Mouse (Mus musculus) neural tube, embryonic 12.5 days (tissue): Measurements from ENCODE around the gene Bicdl2. TPM values are rescaled to one million over a fixed set of nuclear protein-coding genes. Genes with fewer than 3 reads are reported as not detected.

Experiments used
- ATAC-seq: fragments of 200-750 bp; cut with Nextera tagmentation; 2 replicates; pipeline ENCODE4 v1.8.0; 2017; ENCODE audit warnings: low read depth, mild to moderate bottlenecking, moderate TSS enrichment, moderate library complexity; ENCODE audit not compliant: low FRiP score
- H3K27ac ChIP-seq: fragments of 300-500 bp; sonication (generic); 2 replicates; pipeline ENCODE4 v1.5.1; 2016
- H3K27me3 ChIP-seq: fragments of 300-500 bp; sonication (generic); replicated peaks from 2 replicates; pipeline ENCODE4 v1.6.1; 2016; ENCODE audit warnings: mild to moderate bottlenecking
- H3K36me3 ChIP-seq: fragments of 300-500 bp; sonication (generic); 2 replicates; pipeline ENCODE4 v1.6.1; 2016; ENCODE audit warnings: mild to moderate bottlenecking
- H3K4me1 ChIP-seq: fragments of 300-500 bp; sonication (generic); 2 replicates; pipeline ENCODE4 v1.6.1; 2016
- H3K4me2 ChIP-seq: fragments of 300-500 bp; sonication (generic); replicated peaks from 2 replicates; pipeline ENCODE4 v1.6.1; 2016; ENCODE audit warnings: mild to moderate bottlenecking
- H3K4me3 ChIP-seq: fragments of 300-500 bp; sonication (generic); 2 replicates; pipeline ENCODE4 v1.5.1; 2016
- H3K9ac ChIP-seq: fragments of 300-500 bp; sonication (generic); 2 replicates; pipeline ENCODE4 v1.6.1; 2016; ENCODE audit warnings: mild to moderate bottlenecking
- H3K9me3 ChIP-seq: fragments of 300-500 bp; sonication (generic); 2 replicates; pipeline ENCODE4 v1.6.1; 2016; ENCODE audit warnings: mild to moderate bottlenecking
- WGBS: fragments of 180-500 bp; shearing (Covaris S2); methylation state at CpG from one replicate; pipeline ENCODE4 v1.1.7; 2016; 5-methylcytosine and 5-hydroxymethylcytosine counted together
- polyA plus RNA-seq: library from polyadenylated mRNA; unstranded; fragments of >200 nt; fragmentation: Nextera tagmentation; extraction: Ambion mirVana; gene quantifications from 2 replicates; pipeline ENCODE4 v1.2.1, GENCODE M21; 2016

The Bicdl2 gene
- polyA plus RNA-seq, result 0.42 and 0.80 TPM in 2 replicates

- Histone ChIP-seq H3K4me3 (no peak within 1 kb of the TSS), H3K27me3 (peaks cover 41% of the 10 kb centered on the region), H3K27ac (no peak within 1 kb of the TSS), H3K36me3 (no peaks in the 10 kb centered on the region), H3K4me1 (no peaks in the 10 kb centered on the region), H3K9ac (no peak within 1 kb of the TSS), H3K4me2 (no peak within 1 kb of the TSS; the same call in 1 of the 2 replicates), H3K9me3 (no peaks in the 10 kb centered on the region)
- ATAC-seq, result no peak
- 5% methylated on average over 27 of the region's 27 CpGs for WGBS
These were observed at the start of gene Bicdl2 for GRCm38 (mm10) chr17:23660117-23660875. Bicdl2 (plus strand) TSS chr17:23660506.

GRCm38 (mm10) chr17:23617087-23617486 is 43.2 kb upstream of the Bicdl2 start:
- Histone ChIP-seq H3K9ac (no peak overlapping the region), H3K9me3 (no peaks in the 10 kb centered on the region), H3K36me3 (no peaks in the 10 kb centered on the region), H3K27me3 (no peaks in the 10 kb centered on the region), H3K27ac (no peak overlapping the region), H3K4me3 (no peak overlapping the region), H3K4me1 (no peaks in the 10 kb centered on the region), H3K4me2 (no peak overlapping the region)
- WGBS, result 61% methylated on average over 9 of the region's 9 CpGs
- ATAC-seq, result no peak

GRCm38 (mm10) chr17:23620351-23620750 is 40.0 kb upstream of the Bicdl2 start:
- no peak overlapping the region for H3K4me3 ChIP-seq
- no peak overlapping the region for H3K9ac ChIP-seq
- H3K4me2 ChIP-seq, result no peak overlapping the region
- H3K36me3 ChIP-seq, result no peaks in the 10 kb centered on the region
- H3K27me3 ChIP-seq, result no peaks in the 10 kb centered on the region
- 86% methylated on average over 7 of the region's 7 CpGs for WGBS
- ATAC-seq, result no peak
- H3K4me1 ChIP-seq, result no peaks in the 10 kb centered on the region
- no peak overlapping the region for H3K27ac ChIP-seq
- no peaks in the 10 kb centered on the region for H3K9me3 ChIP-seq

- Histone ChIP-seq H3K27me3 (no peaks in the 10 kb centered on the region), H3K36me3 (no peaks in the 10 kb centered on the region), H3K27ac (no peak overlapping the region), H3K9me3 (no peaks in the 10 kb centered on the region), H3K9ac (no peak overlapping the region), H3K4me2 (no peak overlapping the region), H3K4me3 (no peak overlapping the region), H3K4me1 (0 out of 2 replicates have a peak, but pooled peaks cover 4% of the 10 kb centered on the region)
- 38% methylated on average over 7 of the region's 7 CpGs for WGBS
- no peak for ATAC-seq
These were observed 32.5 kb upstream of the Bicdl2 start for GRCm38 (mm10) chr17:23627813-23628212.

GRCm38 (mm10) chr17:23630195-23631020 is 29.9 kb upstream of the Bicdl2 start:
- WGBS, result 19% methylated on average over 22 of the region's 22 CpGs
- no peak overlapping the region for H3K9ac ChIP-seq

GRCm38 (mm10) chr17:23631241-23631640 is 29.1 kb upstream of the Bicdl2 start:
- WGBS, result 86% methylated on average over 8 of the region's 8 CpGs
- 0 out of 2 replicates have a peak, but pooled peaks cover 4% of the 10 kb centered on the region for H3K4me1 ChIP-seq
- no peaks in the 10 kb centered on the region for H3K27me3 ChIP-seq
- no peaks in the 10 kb centered on the region for H3K9me3 ChIP-seq
- no peak overlapping the region for H3K27ac ChIP-seq
- no peak overlapping the region for H3K4me2 ChIP-seq
- no peak for ATAC-seq
- H3K4me3 ChIP-seq, result no peak overlapping the region
- no peaks in the 10 kb centered on the region for H3K36me3 ChIP-seq
- H3K9ac ChIP-seq, result no peak overlapping the region

More at GRCm38 (mm10) chr17:23630195-23631020, 29.9 kb upstream of the Bicdl2 start:
- no peak overlapping the region for H3K4me3 ChIP-seq
- no peaks in the 10 kb centered on the region for H3K9me3 ChIP-seq
- no peak overlapping the region for H3K27ac ChIP-seq
- 0 out of 2 replicates have a peak, but pooled peaks cover 4% of the 10 kb centered on the region for H3K4me1 ChIP-seq
- H3K4me2 ChIP-seq, result peak overlapping the region; percentile 50
- peak; percentile 85 for ATAC-seq
- H3K36me3 ChIP-seq, result no peaks in the 10 kb centered on the region
- no peaks in the 10 kb centered on the region for H3K27me3 ChIP-seq

GRCm38 (mm10) chr17:23644613-23645495 is 15.5 kb upstream of the Bicdl2 start, which contains the start of gene Mmp25:
Mmp25 (minus strand) TSS chr17:23645277.
- H3K9me3 ChIP-seq, result no peaks in the 10 kb centered on the region
- no peak within 1 kb of the TSS for H3K27ac ChIP-seq
- H3K9ac ChIP-seq, result peak within 1 kb of the TSS; percentile 44; the same call in 1 of the 2 replicates

GRCm38 (mm10) chr17:23645894-23646293 is 14.4 kb upstream of the Bicdl2 start:
- no peak overlapping the region for H3K4me2 ChIP-seq
- H3K36me3 ChIP-seq, result no peaks in the 10 kb centered on the region
- H3K27ac ChIP-seq, result no peak overlapping the region
- no peaks in the 10 kb centered on the region for H3K9me3 ChIP-seq
- no peak overlapping the region for H3K4me3 ChIP-seq
- 33% methylated on average over 10 of the region's 10 CpGs for WGBS
- no peak overlapping the region for H3K9ac ChIP-seq
- peaks cover 9% of the 10 kb centered on the region; the same call in 1 of the 2 replicates for H3K4me1 ChIP-seq
- no peak for ATAC-seq
- H3K27me3 ChIP-seq, result peaks cover 33% of the 10 kb centered on the region

More at GRCm38 (mm10) chr17:23644613-23645495, 15.5 kb upstream of the Bicdl2 start, which contains the start of gene Mmp25:
- WGBS, result under 1% methylated on average over 58 of the region's 58 CpGs
- Histone ChIP-seq H3K27me3 (peaks cover 33% of the 10 kb centered on the region), H3K4me1 (peaks cover 9% of the 10 kb centered on the region; the same call in 1 of the 2 replicates), H3K36me3 (no peaks in the 10 kb centered on the region), H3K4me2 (peak within 1 kb of the TSS; percentile 77), H3K4me3 (peak within 1 kb of the TSS; percentile 39)
- ATAC-seq, result peak; percentile 57; the same call in 1 of the 2 replicates

- Histone ChIP-seq H3K4me3 (no peak overlapping the region), H3K9ac (no peak overlapping the region), H3K9me3 (no peaks in the 10 kb centered on the region), H3K36me3 (no peaks in the 10 kb centered on the region), H3K27ac (no peak overlapping the region), H3K4me1 (no peaks in the 10 kb centered on the region), H3K4me2 (no peak overlapping the region), H3K27me3 (0 out of 2 replicates have a peak, but pooled peaks cover 7% of the 10 kb centered on the region)
- ATAC-seq, result no peak
- WGBS, result 89% methylated on average over 6 of the region's 6 CpGs
These were observed 8.9 kb upstream of the Bicdl2 start for GRCm38 (mm10) chr17:23651363-23651762.

GRCm38 (mm10) chr17:23653324-23653723 is 7.0 kb upstream of the Bicdl2 start:
- ATAC-seq, result no peak

GRCm38 (mm10) chr17:23654001-23654400 is 6.3 kb upstream of the Bicdl2 start:
- Histone ChIP-seq H3K4me2 (no peak overlapping the region), H3K27me3 (0 out of 2 replicates have a peak, but pooled peaks cover 5% of the 10 kb centered on the region), H3K9ac (no peak overlapping the region), H3K4me1 (no peaks in the 10 kb centered on the region), H3K9me3 (no peaks in the 10 kb centered on the region), H3K4me3 (no peak overlapping the region), H3K36me3 (no peaks in the 10 kb centered on the region), H3K27ac (no peak overlapping the region)
- ATAC-seq, result no peak
- 62% methylated on average over 6 of the region's 6 CpGs for WGBS

More at GRCm38 (mm10) chr17:23653324-23653723, 7.0 kb upstream of the Bicdl2 start:
- Histone ChIP-seq H3K4me2 (no peak overlapping the region), H3K9ac (no peak overlapping the region), H3K4me3 (no peak overlapping the region), H3K27ac (no peak overlapping the region), H3K36me3 (no peaks in the 10 kb centered on the region), H3K9me3 (no peaks in the 10 kb centered on the region), H3K27me3 (0 out of 2 replicates have a peak, but pooled peaks cover 4% of the 10 kb centered on the region), H3K4me1 (no peaks in the 10 kb centered on the region)
- 60% methylated on average over 2 of the region's 2 CpGs for WGBS
